Mouse (Mus musculus) embryonic fibroblast, embryonic 13.5 days (primary cell): ENCODE data around the gene Tep1.
"Not testable (repeated sequence)": the region's sequence is repeated elsewhere in the genome, so short reads cannot be mapped to it uniquely, and the experiment has no call there.

Experiments
- CTCF ChIP-seq: IDR thresholded peaks from 2 replicates; pipeline ENCODE4 v1.5.1; 2011; ENCODE audit warnings: mild to moderate bottlenecking, control low read depth, low read length, moderate library complexity, borderline replicate concordance; ENCODE audit not compliant: insufficient read depth
- POLR2A ChIP-seq: IDR thresholded peaks from 2 replicates; pipeline ENCODE4 v1.6.1; 2011; ENCODE audit warnings: low read depth, mild to moderate bottlenecking, control low read depth, low read length, moderate library complexity

- TF ChIP-seq CTCF, POLR2A: not testable (repeated sequence)
These were observed 5.4 kb downstream of the Tep1 start for GRCm38 (mm10) chr14:50865005-50865404.
